Mouse (Mus musculus): ENCODE data around the gene Sh3pxd2a. TPM values are rescaled to one million over a fixed set of nuclear protein-coding genes. Genes with fewer than 3 reads are reported as not detected.

Sh3pxd2a gene
- polyA plus RNA-seq, 1 experiment from 2014 or later: 0.65 TPM

DNA sequence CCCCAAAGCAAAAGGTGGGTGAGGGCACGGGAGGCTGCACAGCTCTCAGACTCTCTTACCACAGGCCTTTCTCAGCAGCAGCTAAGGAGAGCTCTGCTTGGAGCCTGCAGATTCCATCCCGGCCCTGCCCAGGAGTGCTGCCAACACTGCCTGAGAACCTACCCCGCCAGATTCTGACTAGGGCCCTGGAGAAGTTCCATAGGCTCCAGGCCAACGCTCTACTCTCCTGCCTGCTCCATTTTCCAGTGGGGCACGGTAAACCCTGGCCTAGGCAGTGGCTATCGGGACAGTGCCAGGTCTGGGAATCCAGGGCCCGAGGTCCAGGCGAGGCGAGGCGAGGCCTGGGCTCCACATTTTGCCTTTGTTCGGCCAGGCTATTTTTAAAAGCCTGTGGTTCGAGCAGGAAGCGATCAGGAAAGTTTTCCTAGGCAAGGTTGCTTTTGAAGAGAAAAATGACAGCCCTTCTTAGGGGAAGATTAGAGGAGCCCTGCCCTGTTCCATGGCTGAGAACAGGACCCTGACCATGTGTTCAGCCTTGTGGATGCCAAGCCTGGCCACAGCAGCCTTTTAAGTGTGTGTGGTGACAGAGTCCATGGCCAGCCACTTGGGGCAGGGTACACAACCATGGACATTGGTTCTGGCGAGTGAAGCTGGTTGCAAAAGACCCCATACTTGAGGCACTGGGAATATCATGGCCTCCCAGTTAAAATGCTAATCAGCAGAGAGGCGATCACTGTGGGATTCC, 184.2 kb downstream of the Sh3pxd2a start:
- Histone ChIP-seq H3K4me2 (ENCODE audit: low read depth, low read length) (no peak overlapping the region), H3K9me3 (replicated peaks; ENCODE audit: control insufficient read depth, low read length) (no peaks in the 10 kb centered on the region), H3K4me3 (ENCODE audit: low read depth, low read length) (no peak overlapping the region), H3K36me3 (ENCODE audit: control insufficient read depth, insufficient read depth) (peaks cover 3% of the 10 kb centered on the region; the same call in 1 of the 2 replicates), H3K9ac (ENCODE audit: low read depth, low read length) (no peak overlapping the region), H3K27me3 (ENCODE audit: control insufficient read depth, insufficient read depth, low read depth, low read length) (no peaks in the 10 kb centered on the region), H3K4me1 (ENCODE audit: control insufficient read depth, low read depth, low read length) (no peaks in the 10 kb centered on the region; the same call in 1 of the 2 replicates), H3K27ac (ENCODE audit: low read length) (no peak overlapping the region)
- ATAC-seq (ENCODE audit: low read depth): no peak
- WGBS (ENCODE audit: insufficient replicate concordance): 58% methylated on average over 15 of the region's 15 CpGs

DNA sequence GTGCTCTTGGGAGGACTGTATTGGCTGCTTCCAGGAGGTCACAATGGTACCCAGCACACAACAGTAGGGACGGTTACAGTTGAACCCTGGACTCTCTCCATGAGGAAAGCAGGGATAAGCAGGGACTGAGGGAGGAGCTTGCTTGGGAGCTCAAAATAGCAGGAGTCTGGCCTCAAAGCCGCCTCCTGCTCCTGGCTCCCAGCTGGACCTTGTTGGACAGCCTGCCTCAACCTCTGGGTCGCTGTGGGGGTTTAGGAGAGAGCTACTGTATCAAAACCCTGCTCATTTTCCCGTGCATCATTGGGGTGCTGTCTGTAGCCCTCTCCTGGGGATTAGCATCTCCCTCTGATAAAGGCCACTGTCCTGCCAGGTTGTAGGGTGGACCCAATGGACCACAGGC, 184.8 kb downstream of the Sh3pxd2a start:
- Histone ChIP-seq H3K4me3 (ENCODE audit: low read depth, low read length) (no peak overlapping the region), H3K9me3 (replicated peaks; ENCODE audit: control insufficient read depth, low read length) (no peaks in the 10 kb centered on the region), H3K36me3 (ENCODE audit: control insufficient read depth, insufficient read depth) (peaks cover 3% of the 10 kb centered on the region; the same call in 1 of the 2 replicates), H3K27me3 (ENCODE audit: control insufficient read depth, insufficient read depth, low read depth, low read length) (no peaks in the 10 kb centered on the region), H3K4me2 (ENCODE audit: low read depth, low read length) (no peak overlapping the region), H3K9ac (ENCODE audit: low read depth, low read length) (no peak overlapping the region), H3K27ac (ENCODE audit: low read length) (no peak overlapping the region), H3K4me1 (ENCODE audit: control insufficient read depth, low read depth, low read length) (no peaks in the 10 kb centered on the region; the same call in 1 of the 2 replicates)
- peak; percentile 38; the same call in 1 of the 2 replicates for ATAC-seq (ENCODE audit: low read depth)
- WGBS (ENCODE audit: insufficient replicate concordance): 56% methylated on average over 4 of the region's 4 CpGs

DNA sequence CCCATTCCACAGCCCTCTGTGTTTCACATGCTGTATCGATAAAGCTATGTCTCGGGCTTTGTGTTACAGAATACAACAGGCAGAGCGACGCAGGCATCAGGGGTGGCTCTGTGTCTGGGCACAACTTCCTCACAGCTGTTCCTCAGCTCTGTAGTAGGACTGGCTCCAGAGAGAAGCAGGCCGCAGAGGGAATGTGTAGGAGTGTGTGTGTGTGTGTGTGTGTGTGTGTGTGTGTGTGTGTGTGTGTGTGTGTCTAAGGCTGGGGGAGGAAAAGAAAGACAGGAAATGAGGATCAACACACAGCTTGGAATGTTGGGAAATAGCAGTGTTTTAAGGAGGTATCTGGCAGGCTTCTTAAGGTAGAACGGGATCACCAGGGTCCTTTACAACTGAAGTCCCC, 187.5 kb downstream of the Sh3pxd2a start:
- Histone ChIP-seq H3K4me1 (ENCODE audit: control insufficient read depth, low read depth, low read length) (no peaks in the 10 kb centered on the region; the same call in 1 of the 2 replicates), H3K4me2 (ENCODE audit: low read depth, low read length) (no peak overlapping the region), H3K4me3 (ENCODE audit: low read depth, low read length) (no peak overlapping the region), H3K9ac (ENCODE audit: low read depth, low read length) (no peak overlapping the region), H3K9me3 (replicated peaks; ENCODE audit: control insufficient read depth, low read length) (no peaks in the 10 kb centered on the region), H3K27ac (ENCODE audit: low read length) (no peak overlapping the region), H3K27me3 (ENCODE audit: control insufficient read depth, insufficient read depth, low read depth, low read length) (no peaks in the 10 kb centered on the region), H3K36me3 (ENCODE audit: control insufficient read depth, insufficient read depth) (peaks cover 3% of the 10 kb centered on the region; the same call in 1 of the 2 replicates)
- ATAC-seq (ENCODE audit: low read depth): no peak
- WGBS (ENCODE audit: insufficient replicate concordance): 60% methylated on average over 6 of the region's 6 CpGs

DNA sequence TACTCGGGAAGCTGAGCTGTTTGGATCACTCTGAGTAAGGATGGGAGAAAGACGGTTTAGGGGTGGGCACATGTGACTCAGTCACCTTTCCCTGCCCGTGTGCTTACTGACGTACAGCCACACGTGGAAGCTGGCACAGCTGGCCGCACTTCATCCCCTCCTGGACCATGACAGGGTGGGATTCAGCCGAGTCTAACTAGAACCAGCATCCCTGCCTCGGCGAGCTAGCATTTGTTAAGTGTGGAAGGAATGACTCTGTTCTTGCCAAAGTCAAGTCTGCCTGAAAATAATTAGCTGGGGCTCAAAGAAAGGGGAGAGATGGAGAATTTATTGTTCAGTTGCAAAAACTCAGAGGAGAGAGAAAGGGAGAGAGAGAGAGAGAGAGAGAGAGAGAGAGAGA, 193.7 kb downstream of the Sh3pxd2a start:
- no peak for ATAC-seq (ENCODE audit: low read depth)
- H3K27ac ChIP-seq (ENCODE audit: low read length): no peak overlapping the region
- H3K27me3 ChIP-seq (ENCODE audit: control insufficient read depth, insufficient read depth, low read depth, low read length): no peaks in the 10 kb centered on the region
- no peak overlapping the region for H3K4me2 ChIP-seq (ENCODE audit: low read depth, low read length)
- peaks cover 4% of the 10 kb centered on the region for H3K36me3 ChIP-seq (ENCODE audit: control insufficient read depth, insufficient read depth)
- no peaks in the 10 kb centered on the region for H3K9me3 ChIP-seq (replicated peaks; ENCODE audit: control insufficient read depth, low read length)
- WGBS (ENCODE audit: insufficient replicate concordance): 61% methylated on average over 9 of the region's 9 CpGs
- H3K4me3 ChIP-seq (ENCODE audit: low read depth, low read length): no peak overlapping the region
- H3K4me1 ChIP-seq (ENCODE audit: control insufficient read depth, low read depth, low read length): no peaks in the 10 kb centered on the region
- H3K9ac ChIP-seq (ENCODE audit: low read depth, low read length): no peak overlapping the region

DNA sequence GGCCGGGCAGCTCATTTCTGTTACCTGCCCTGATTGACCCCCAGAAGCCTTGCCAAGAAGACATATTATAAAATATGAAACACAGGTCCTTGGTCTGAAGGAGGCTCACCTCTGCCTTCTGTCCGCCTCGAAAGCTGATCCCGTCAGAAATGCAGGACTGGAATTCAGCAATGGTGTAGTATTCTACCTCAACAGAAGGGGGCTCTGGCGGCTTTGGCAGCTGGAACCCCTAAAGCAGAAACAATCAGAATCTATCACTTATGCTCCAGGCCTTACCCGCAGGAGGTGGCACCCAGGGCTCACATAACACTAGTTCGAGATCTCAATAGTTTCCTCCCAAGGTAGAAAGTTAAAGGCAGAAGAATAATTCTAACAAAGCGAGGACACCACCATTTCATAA, 194.5 kb downstream of the Sh3pxd2a start:
- H3K27ac ChIP-seq (ENCODE audit: low read length): no peak overlapping the region
- H3K4me3 ChIP-seq (ENCODE audit: low read depth, low read length): no peak overlapping the region
- no peak overlapping the region for H3K9ac ChIP-seq (ENCODE audit: low read depth, low read length)
- H3K9me3 ChIP-seq (replicated peaks; ENCODE audit: control insufficient read depth, low read length): no peaks in the 10 kb centered on the region
- WGBS (ENCODE audit: insufficient replicate concordance): 58% methylated on average over 8 of the region's 8 CpGs
- ATAC-seq (ENCODE audit: low read depth): no peak
- no peak overlapping the region for H3K4me2 ChIP-seq (ENCODE audit: low read depth, low read length)
- no peaks in the 10 kb centered on the region for H3K4me1 ChIP-seq (ENCODE audit: control insufficient read depth, low read depth, low read length)
- H3K27me3 ChIP-seq (ENCODE audit: control insufficient read depth, insufficient read depth, low read depth, low read length): no peaks in the 10 kb centered on the region
- H3K36me3 ChIP-seq (ENCODE audit: control insufficient read depth, insufficient read depth): peaks cover 4% of the 10 kb centered on the region

DNA sequence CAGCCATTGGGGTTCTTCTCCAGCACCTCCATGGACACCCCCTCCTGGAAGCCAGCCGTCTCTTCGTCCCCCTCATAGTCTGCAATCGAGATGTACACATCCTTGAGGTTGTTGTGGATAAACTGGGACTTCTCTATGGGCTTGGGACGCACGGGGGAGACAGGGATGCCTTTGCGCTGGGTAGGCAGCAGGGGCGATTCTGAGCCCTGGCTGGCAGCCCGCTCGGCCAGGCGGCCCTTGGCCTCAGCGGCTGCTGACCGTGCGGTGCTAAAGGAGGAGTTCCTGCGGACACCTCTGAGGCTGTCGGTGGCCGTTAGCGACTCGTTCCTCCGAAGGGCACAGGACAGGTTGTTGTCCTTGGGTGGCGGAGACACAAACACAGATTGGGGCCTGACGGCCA, 197.1 kb downstream of the Sh3pxd2a start:
- no peaks in the 10 kb centered on the region for H3K4me1 ChIP-seq (ENCODE audit: control insufficient read depth, low read depth, low read length)
- no peaks in the 10 kb centered on the region for H3K27me3 ChIP-seq (ENCODE audit: control insufficient read depth, insufficient read depth, low read depth, low read length)
- no peaks in the 10 kb centered on the region for H3K9me3 ChIP-seq (replicated peaks; ENCODE audit: control insufficient read depth, low read length)
- WGBS (ENCODE audit: insufficient replicate concordance): 74% methylated on average over 21 of the region's 21 CpGs
- H3K9ac ChIP-seq (ENCODE audit: low read depth, low read length): no peak overlapping the region
- H3K4me3 ChIP-seq (ENCODE audit: low read depth, low read length): no peak overlapping the region
- no peak overlapping the region for H3K27ac ChIP-seq (ENCODE audit: low read length)
- peaks cover 4% of the 10 kb centered on the region for H3K36me3 ChIP-seq (ENCODE audit: control insufficient read depth, insufficient read depth)
- no peak for ATAC-seq (ENCODE audit: low read depth)
- H3K4me2 ChIP-seq (ENCODE audit: low read depth, low read length): no peak overlapping the region

DNA sequence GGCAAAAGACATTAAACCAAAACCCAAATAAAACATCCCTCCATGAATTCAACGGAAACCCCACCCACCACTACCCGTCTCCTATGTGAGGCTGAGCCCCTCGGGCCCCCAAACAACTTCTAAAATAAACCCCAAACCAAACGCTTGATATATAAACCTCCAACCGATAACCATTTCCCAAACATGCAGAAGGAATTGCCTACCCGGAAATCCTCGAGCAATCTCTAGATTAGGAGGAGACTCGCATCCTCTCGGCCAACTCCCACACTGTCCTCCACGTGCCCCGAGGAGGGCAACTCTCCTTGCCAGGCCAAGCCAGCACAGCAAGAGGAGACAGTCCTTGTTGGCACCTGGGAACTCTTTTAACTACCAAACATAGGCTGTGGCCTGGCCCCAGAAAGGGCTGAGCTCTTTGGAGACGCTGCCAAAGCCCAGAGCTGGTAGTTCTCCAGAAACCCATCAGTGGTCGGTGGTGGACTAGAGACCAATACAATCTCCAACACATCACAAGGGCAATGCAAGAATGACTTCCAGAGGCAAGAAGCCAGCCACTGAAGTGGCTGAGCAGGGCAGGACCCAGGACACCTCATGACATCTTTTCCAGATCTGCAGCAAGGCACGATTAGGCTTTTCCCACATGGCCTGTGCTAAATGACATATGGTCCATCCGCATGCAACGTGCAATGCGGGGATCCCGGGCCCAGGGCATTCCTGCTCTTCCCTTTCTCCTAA, 198.0 kb downstream of the Sh3pxd2a start:
- Histone ChIP-seq H3K9me3 (replicated peaks; ENCODE audit: control insufficient read depth, low read length) (no peaks in the 10 kb centered on the region), H3K9ac (ENCODE audit: low read depth, low read length) (no peak overlapping the region), H3K4me1 (ENCODE audit: control insufficient read depth, low read depth, low read length) (no peaks in the 10 kb centered on the region), H3K4me3 (ENCODE audit: low read depth, low read length) (no peak overlapping the region), H3K4me2 (ENCODE audit: low read depth, low read length) (no peak overlapping the region), H3K27ac (ENCODE audit: low read length) (no peak overlapping the region), H3K27me3 (ENCODE audit: control insufficient read depth, insufficient read depth, low read depth, low read length) (no peaks in the 10 kb centered on the region), H3K36me3 (ENCODE audit: control insufficient read depth, insufficient read depth) (peaks cover 4% of the 10 kb centered on the region)
- no peak for ATAC-seq (ENCODE audit: low read depth)
- 73% methylated on average over 18 of the region's 18 CpGs for WGBS (ENCODE audit: insufficient replicate concordance)

DNA sequence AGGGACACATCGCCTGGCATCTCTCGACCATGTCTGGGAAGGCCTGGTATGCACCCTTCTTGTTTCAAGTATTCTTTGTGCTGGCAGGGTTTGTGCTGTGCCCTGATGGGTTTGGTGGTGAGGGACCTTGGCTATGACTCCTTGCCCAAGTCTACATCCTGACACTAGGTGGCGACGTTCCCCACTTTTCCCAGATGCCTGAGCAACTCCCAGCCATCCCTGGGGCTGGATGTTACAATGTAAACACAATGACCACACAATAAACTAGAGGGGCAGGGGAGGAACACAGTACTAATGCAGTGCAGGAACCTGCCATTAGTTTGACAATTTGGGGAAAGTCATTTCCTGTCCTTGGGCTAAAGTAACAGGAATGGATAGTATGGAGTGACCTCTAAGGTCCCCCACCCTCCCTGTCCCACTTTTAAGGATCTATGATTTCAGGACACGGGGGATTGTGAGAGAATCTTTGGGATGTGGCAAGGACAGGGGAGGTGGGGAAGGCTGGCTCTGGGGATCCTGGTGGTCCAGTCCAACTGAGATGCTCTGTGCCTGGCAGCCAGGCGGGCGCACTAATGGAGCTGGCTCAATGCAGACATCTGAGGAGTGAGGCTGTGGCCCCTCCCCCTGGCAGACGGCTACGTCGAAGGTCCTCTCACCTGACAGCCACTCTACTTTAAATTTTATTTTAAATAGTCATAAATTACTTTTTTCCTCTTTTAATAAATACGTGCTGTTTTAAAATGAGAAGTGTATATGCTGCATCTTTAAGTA, 199.7 kb downstream of the Sh3pxd2a start:
- Histone ChIP-seq H3K27ac (ENCODE audit: low read length) (no peak overlapping the region), H3K27me3 (ENCODE audit: control insufficient read depth, insufficient read depth, low read depth, low read length) (no peaks in the 10 kb centered on the region), H3K4me3 (ENCODE audit: low read depth, low read length) (no peak overlapping the region), H3K4me1 (ENCODE audit: control insufficient read depth, low read depth, low read length) (no peaks in the 10 kb centered on the region), H3K4me2 (ENCODE audit: low read depth, low read length) (no peak overlapping the region), H3K36me3 (ENCODE audit: control insufficient read depth, insufficient read depth) (peaks cover 4% of the 10 kb centered on the region), H3K9ac (ENCODE audit: low read depth, low read length) (no peak overlapping the region), H3K9me3 (replicated peaks; ENCODE audit: control insufficient read depth, low read length) (no peaks in the 10 kb centered on the region)
- 50% methylated on average over 11 of the region's 11 CpGs for WGBS (ENCODE audit: insufficient replicate concordance)
- ATAC-seq (ENCODE audit: low read depth): peak; percentile 45; the same call in 1 of the 2 replicates

Data from liver, embryonic 16.5 days (tissue).